Mouse (Mus musculus) stomach, embryonic 15.5 days (tissue): ENCODE measurements around the gene Olfr1283. TPM values are rescaled to one million over a fixed set of nuclear protein-coding genes. Genes with fewer than 3 reads are reported as not detected.
"Not testable (repeated sequence)": the region's sequence is repeated elsewhere in the genome, so short reads cannot be mapped to it uniquely, and the experiment has no call there.

Source experiments
- ATAC-seq: fragments of 200-750 bp; cut with Nextera tagmentation; 2 replicates; pipeline ENCODE4 v1.8.0; 2017; ENCODE audit warnings: low read depth, moderate number of reproducible peaks, moderate TSS enrichment; ENCODE audit not compliant: insufficient read depth, low FRiP score
- H3K27ac ChIP-seq: fragments of 300-500 bp; sonication (generic); 2 replicates; pipeline ENCODE4 v1.5.1; 2015; ENCODE audit warnings: mild to moderate bottlenecking, inconsistent platforms
- H3K27me3 ChIP-seq: fragments of 300-500 bp; sonication (generic); replicated peaks from 2 replicates; pipeline ENCODE4 v1.6.1; 2015; ENCODE audit warnings: inconsistent platforms
- H3K36me3 ChIP-seq: fragments of 300-500 bp; sonication (generic); 2 replicates; pipeline ENCODE4 v1.6.1; 2015; ENCODE audit warnings: inconsistent platforms
- H3K4me1 ChIP-seq: fragments of 300-500 bp; sonication (generic); 2 replicates; pipeline ENCODE4 v1.6.1; 2015; ENCODE audit warnings: inconsistent platforms
- H3K4me2 ChIP-seq: fragments of 300-500 bp; sonication (generic); 2 replicates; pipeline ENCODE4 v1.6.1; 2015; ENCODE audit warnings: mild to moderate bottlenecking, inconsistent platforms
- H3K4me3 ChIP-seq: fragments of 300-500 bp; sonication (generic); replicated peaks from 2 replicates; pipeline ENCODE4 v1.5.1; 2015; ENCODE audit warnings: inconsistent platforms
- H3K9ac ChIP-seq: fragments of 300-500 bp; sonication (generic); 2 replicates; pipeline ENCODE4 v1.6.1; 2015; ENCODE audit warnings: inconsistent platforms
- H3K9me3 ChIP-seq: fragments of 300-500 bp; sonication (generic); 2 replicates; pipeline ENCODE4 v1.6.1; 2016; ENCODE audit warnings: inconsistent platforms
- WGBS: fragments of 180-500 bp; shearing (Covaris S2); methylation state at CpG from one replicate; pipeline ENCODE4 v1.1.7; 2015; 5-methylcytosine and 5-hydroxymethylcytosine counted together
- polyA plus RNA-seq: library from polyadenylated mRNA; unstranded; fragments of >200 nt; fragmentation: Nextera tagmentation; extraction: Ambion mirVana; gene quantifications from 2 replicates; pipeline ENCODE4 v1.2.1, GENCODE M21; 2015

The Olfr1283 gene
- not detected in 2 replicates for polyA plus RNA-seq

GRCm38 (mm10) chr2:111366490-111366889 lies at the start of gene Olfr1283:
TSS of gene Olfr1283 (plus strand) at chr2:111366790.
- H3K4me3 ChIP-seq, result no peak within 1 kb of the TSS
- H3K27me3 ChIP-seq, result no peaks in the 10 kb centered on the region
- no peaks in the 10 kb centered on the region for H3K9me3 ChIP-seq
- WGBS, result 71% methylated on average over 2 of the region's 2 CpGs
- H3K9ac ChIP-seq, result no peak within 1 kb of the TSS
- no peaks in the 10 kb centered on the region for H3K4me1 ChIP-seq
- no peak within 1 kb of the TSS for H3K4me2 ChIP-seq
- no peaks in the 10 kb centered on the region for H3K36me3 ChIP-seq
- H3K27ac ChIP-seq, result no peak within 1 kb of the TSS
- no peak for ATAC-seq

- ATAC-seq, result no peak
- no peaks in the 10 kb centered on the region for H3K27me3 ChIP-seq
- H3K4me1 ChIP-seq, result no peaks in the 10 kb centered on the region
- 68% methylated on average over 2 of the region's 2 CpGs for WGBS
- H3K9me3 ChIP-seq, result no peaks in the 10 kb centered on the region
- no peaks in the 10 kb centered on the region for H3K36me3 ChIP-seq
- no peak within 1 kb of the TSS for H3K9ac ChIP-seq
- no peak within 1 kb of the TSS for H3K4me2 ChIP-seq
- H3K27ac ChIP-seq, result no peak within 1 kb of the TSS
- H3K4me3 ChIP-seq, result no peak within 1 kb of the TSS
These were observed 40.4 kb upstream of the Olfr1283 start, which contains the start of gene Olfr1281 for GRCm38 (mm10) chr2:111326220-111326619. TSS of gene Olfr1281 (plus strand) at chr2:111326520.

GRCm38 (mm10) chr2:111333721-111334120 lies 32.9 kb upstream of the Olfr1283 start:
- H3K4me1 ChIP-seq, H3K9ac ChIP-seq, H3K9me3 ChIP-seq, H3K4me3 ChIP-seq, H3K27me3 ChIP-seq, H3K4me2 ChIP-seq, H3K36me3 ChIP-seq, H3K27ac ChIP-seq, ATAC-seq: not testable (repeated sequence)
- 80% methylated on average over 5 of the region's 5 CpGs for WGBS

- 66% methylated on average over 2 of the region's 2 CpGs for WGBS
- Histone ChIP-seq H3K4me2 (no peak within 1 kb of the TSS), H3K9ac (no peak within 1 kb of the TSS), H3K4me3 (no peak within 1 kb of the TSS), H3K27me3 (no peaks in the 10 kb centered on the region), H3K36me3 (no peaks in the 10 kb centered on the region), H3K9me3 (no peaks in the 10 kb centered on the region), H3K4me1 (no peaks in the 10 kb centered on the region), H3K27ac (no peak within 1 kb of the TSS)
- no peak for ATAC-seq
These were observed 30.6 kb upstream of the Olfr1283 start, which contains the start of gene Olfr1282 for GRCm38 (mm10) chr2:111335976-111336375. TSS of gene Olfr1282 (minus strand) at chr2:111336076.

GRCm38 (mm10) chr2:111375222-111375621 lies 8.6 kb downstream of the Olfr1283 start, which contains the start of gene Olfr1284:
TSS of gene Olfr1284 (plus strand) at chr2:111375522.
- Histone ChIP-seq H3K9me3 (no peaks in the 10 kb centered on the region), H3K36me3 (no peaks in the 10 kb centered on the region), H3K27ac (no peak within 1 kb of the TSS), H3K9ac (no peak within 1 kb of the TSS), H3K4me1 (no peaks in the 10 kb centered on the region), H3K4me2 (no peak within 1 kb of the TSS), H3K4me3 (no peak within 1 kb of the TSS), H3K27me3 (no peaks in the 10 kb centered on the region)
- WGBS, result 78% methylated on average over 1 of the region's 1 CpGs
- no peak for ATAC-seq

Other genes starting within 250 kb of the Olfr1283 start
- gene Gm15130, start 213.9 kb upstream of the Olfr1283 start, polyA plus RNA-seq, result not detected in 2 replicates
- not detected in 2 replicates for gene 4930430A15Rik, start 137.2 kb upstream of the Olfr1283 start, polyA plus RNA-seq
- gene Olfr1275, start 131.5 kb upstream of the Olfr1283 start, polyA plus RNA-seq, result not detected in 2 replicates
- gene Olfr1276, start 112.3 kb upstream of the Olfr1283 start, polyA plus RNA-seq, result not detected in 2 replicates
- not detected in 2 replicates for gene Olfr1277, start 92.7 kb upstream of the Olfr1283 start, polyA plus RNA-seq
- gene Olfr1278, start 76.7 kb upstream of the Olfr1283 start, polyA plus RNA-seq, result not detected in 2 replicates
- not detected in 2 replicates for gene Olfr1279, start 66.2 kb upstream of the Olfr1283 start, polyA plus RNA-seq
- not detected in 2 replicates for gene Olfr1280, start 52.8 kb upstream of the Olfr1283 start, polyA plus RNA-seq
- not detected in 2 replicates for gene Olfr1281, start 40.3 kb upstream of the Olfr1283 start, polyA plus RNA-seq
- gene Olfr1282, start 30.7 kb upstream of the Olfr1283 start, polyA plus RNA-seq, result not detected in 2 replicates
- gene Olfr1284, start 8.7 kb downstream of the Olfr1283 start, polyA plus RNA-seq, result not detected in 2 replicates
- not detected in 2 replicates for gene Olfr1286, start 56.3 kb downstream of the Olfr1283 start, polyA plus RNA-seq
- gene Olfr1287, start 82.4 kb downstream of the Olfr1283 start, polyA plus RNA-seq, result not detected in 2 replicates
- not detected in 2 replicates for gene Olfr1288, start 107.3 kb downstream of the Olfr1283 start, polyA plus RNA-seq
- not detected in 2 replicates for gene Olfr1289, start 114.0 kb downstream of the Olfr1283 start, polyA plus RNA-seq
- gene Olfr1290, start 127.0 kb downstream of the Olfr1283 start, polyA plus RNA-seq, result not detected in 2 replicates
- not detected in 2 replicates for gene Olfr1291-ps1, start 130.4 kb downstream of the Olfr1283 start, polyA plus RNA-seq
- gene Olfr1293-ps, start 158.4 kb downstream of the Olfr1283 start, polyA plus RNA-seq, result not detected in 2 replicates
- not detected in 2 replicates for gene Olfr1294, start 173.5 kb downstream of the Olfr1283 start, polyA plus RNA-seq
- not detected in 2 replicates for gene Olfr1295, start 202.9 kb downstream of the Olfr1283 start, polyA plus RNA-seq